In genomic region chr1:72225720-72226171, GRCm38 (mm10) we compare ENCODE assay signal across 8 mouse cellular contexts. TPM values are rescaled to one million over a fixed set of nuclear protein-coding genes. Genes with fewer than 3 reads are reported as not detected.
A peak's percentile ranks its signal among the peaks of the same experiment; 100 is the strongest.
DNase-seq lines count a peak whose midpoint lies in the region; ATAC-seq lines count a peak whose summit lies in the region.
"Not testable (repeated sequence)": the region's sequence is repeated elsewhere in the genome, so short reads cannot be mapped to it uniquely, and the experiment has no call there.

No protein-coding gene starts in this region.

- ATAC-seq in megakaryocyte progenitor cell, adult 5-6 weeks (replicated peaks; ENCODE audit: poor library complexity) = peak; percentile 75

- intact Hi-C loops in left cerebral cortex, postnatal 10 days (cut with DNase I) = not testable (repeated sequence)

- peak; percentile 66 for DNase-seq in adipocyte (ENCODE audit: low spot score)
- DNase-seq in embryo, embryonic 10 days (ENCODE audit: low spot score) = peak; percentile 90
- peak; percentile 79 for DNase-seq in gastrocnemius, postnatal 10 days
- peak; percentile 90 for DNase-seq in induced T-regulatory cell, adult 2 months (ENCODE audit: low read depth)
- peak; percentile 49 to 86 for DNase-seq in left cerebral cortex, postnatal 10 days (ENCODE audit: extremely low spot score in 1 of 2, low spot score in 2 of 2)
- DNase-seq in right cerebral cortex, postnatal 14 days = peak; percentile 67
- DNase-seq in urinary bladder, postnatal 36 days (ENCODE audit: low spot score in 2 of 2) = peak; percentile 73 to 77

RNA-seq across cellular contexts. Expression of gene Mreg, which starts 13.6 kb away (rescaled TPM):
- total RNA-seq in gastrocnemius, postnatal 10 days (2021) = 10 to 100 TPM; 31.3 to 31.8 TPM
- total RNA-seq in left cerebral cortex, postnatal 10 days (2021) = 1 to 10 TPM; 1.6 to 2.2 TPM
- total RNA-seq in megakaryocyte progenitor cell, adult 5-6 weeks (2015) = 1.3 TPM in 2 replicates
- total RNA-seq in megakaryocyte progenitor cell, adult 5-6 weeks (2017) = 1.6 and 2.5 TPM in 2 replicates

RNA-seq across cellular contexts. Expression of gene Pecr, which starts 58.4 kb away (rescaled TPM):
- total RNA-seq in gastrocnemius, postnatal 10 days (2021) = 10 to 100 TPM; 18.8 to 20.1 TPM
- 1 to 10 TPM; 5.0 TPM for total RNA-seq in left cerebral cortex, postnatal 10 days (2021)
- total RNA-seq in megakaryocyte progenitor cell, adult 5-6 weeks (2015) = 18.4 and 24.3 TPM in 2 replicates
- total RNA-seq in megakaryocyte progenitor cell, adult 5-6 weeks (2017) = 13.0 and 13.3 TPM in 2 replicates

RNA-seq across cellular contexts. Expression of gene Tmem169, which starts 58.4 kb away (rescaled TPM):
- under 1 TPM; 0.26 to 0.32 TPM for total RNA-seq in gastrocnemius, postnatal 10 days (2021)
- 10 to 100 TPM; 35.7 to 39.7 TPM for total RNA-seq in left cerebral cortex, postnatal 10 days (2021)
- not detected in 2 replicates for total RNA-seq in megakaryocyte progenitor cell, adult 5-6 weeks (2015)
- total RNA-seq in megakaryocyte progenitor cell, adult 5-6 weeks (2017) = not detected in 2 replicates

Comparison
In these comparisons a context has a peak if more than half of its experiments do, and no peak if none do; other contexts are left out.
1. Peak in every context shown above with its lines: DNase-seq and ATAC-seq.
2. RNA of gene Mreg, which starts 13.6 kb away (total RNA-seq): 31.3 to 31.8 TPM in gastrocnemius, postnatal 10 days; 1.3 to 2.5 TPM in megakaryocyte progenitor cell, adult 5-6 weeks and 1.6 to 2.2 TPM in left cerebral cortex, postnatal 10 days; every median in the first group is over 4 times any median in the second.
3. RNA of gene Tmem169, which starts 58.4 kb away (total RNA-seq): 35.7 to 39.7 TPM in left cerebral cortex, postnatal 10 days; 0.26 to 0.32 TPM in gastrocnemius, postnatal 10 days and not detected in megakaryocyte progenitor cell, adult 5-6 weeks; every median in the first group is over 10 times any median in the second.